Mouse (Mus musculus) midbrain, embryonic 14.5 days (tissue): ENCODE measurements around the gene Gprc5b. TPM values are rescaled to one million over a fixed set of nuclear protein-coding genes. Genes with fewer than 3 reads are reported as not detected.

ENCODE experiments used
- ATAC-seq: fragments of 200-750 bp; cut with Nextera tagmentation; 2 replicates; pipeline ENCODE4 v1.8.0; 2017; ENCODE audit warnings: moderate number of reproducible peaks, moderate library complexity; ENCODE audit not compliant: low FRiP score, low TSS enrichment
- DNase-seq: peaks from one replicate; pipeline ENCODE4 v3.0.0-alpha.2; 2015
- H3K27ac ChIP-seq: fragments of 300-500 bp; sonication (generic); replicated peaks from 2 replicates; pipeline ENCODE4 v1.5.1; 2014; ENCODE audit warnings: mild to moderate bottlenecking, low read depth, low read length, moderate library complexity
- H3K27me3 ChIP-seq: fragments of 300-500 bp; sonication (generic); 2 replicates; pipeline ENCODE4 v1.6.1; 2014; ENCODE audit warnings: low read length, control low read depth, mixed read lengths; ENCODE audit not compliant: control insufficient read depth, insufficient read depth
- H3K36me3 ChIP-seq: fragments of 300-500 bp; sonication (generic); 2 replicates; pipeline ENCODE4 v1.6.1; 2014; ENCODE audit warnings: low read length, control low read depth; ENCODE audit not compliant: control insufficient read depth, insufficient read depth
- H3K4me1 ChIP-seq: fragments of 300-500 bp; sonication (generic); 2 replicates; pipeline ENCODE4 v1.6.1; 2014; ENCODE audit warnings: mild to moderate bottlenecking, antibody characterized with exemption, low read length, control low read depth; ENCODE audit not compliant: control insufficient read depth, insufficient read depth
- H3K4me2 ChIP-seq: fragments of 300-500 bp; sonication (generic); 2 replicates; pipeline ENCODE4 v1.6.1; 2014; ENCODE audit warnings: mild to moderate bottlenecking, low read length, moderate library complexity
- H3K4me3 ChIP-seq: fragments of 300-500 bp; sonication (generic); replicated peaks from 2 replicates; pipeline ENCODE4 v1.5.1; 2014; ENCODE audit warnings: low read depth, low read length
- H3K9ac ChIP-seq: fragments of 300-500 bp; sonication (generic); replicated peaks from 2 replicates; pipeline ENCODE4 v1.6.1; 2014; ENCODE audit warnings: mild to moderate bottlenecking, low read length, moderate library complexity
- H3K9me3 ChIP-seq: fragments of 300-500 bp; sonication (generic); 2 replicates; pipeline ENCODE4 v1.6.1; 2016; ENCODE audit warnings: low read length, control low read depth, mixed read lengths; ENCODE audit not compliant: control insufficient read depth
- WGBS: fragments of 180-500 bp; shearing (Covaris S2); extraction: QIAGEN DNeasy Blood & Tissue Kit; methylation state at CpG from one replicate; pipeline ENCODE4 v1.1.7; 2014; 5-methylcytosine and 5-hydroxymethylcytosine counted together
- polyA plus RNA-seq: library from polyadenylated mRNA; unstranded; fragments of >200 nt; fragmentation: Nextera tagmentation; extraction: Ambion mirVana; gene quantifications from 2 replicates; pipeline ENCODE4 v1.2.1, GENCODE M21; 2014

Gene Gprc5b
- polyA plus RNA-seq, 1 experiment from 2014 or later: 11.7 TPM

DNA sequence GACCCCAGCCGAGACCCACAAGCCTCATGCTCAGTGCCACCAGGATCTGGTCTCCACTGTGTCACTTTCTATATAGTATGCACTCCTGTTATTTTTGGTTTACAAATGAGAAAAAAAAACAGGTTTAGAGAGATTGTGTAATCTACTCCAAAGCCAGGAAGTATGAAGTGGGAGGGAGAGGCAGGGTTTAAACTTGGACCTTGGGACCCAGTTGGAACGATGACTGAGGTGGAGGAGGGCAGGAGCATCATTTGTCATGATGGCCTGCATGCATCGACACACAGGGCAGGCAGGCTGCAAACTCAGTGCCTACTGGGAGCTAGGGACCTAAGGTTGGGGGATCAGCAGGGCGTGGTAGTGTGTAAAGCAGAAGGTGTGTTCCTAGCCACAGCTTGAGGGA lies 12.4 kb downstream of the Gprc5b start:
- Histone ChIP-seq H3K27ac (no peak overlapping the region), H3K36me3 (0 out of 2 replicates have a peak, but pooled peaks cover 5% of the 10 kb centered on the region), H3K4me2 (no peak overlapping the region), H3K27me3 (no peaks in the 10 kb centered on the region), H3K4me1 (no peaks in the 10 kb centered on the region), H3K9me3 (no peaks in the 10 kb centered on the region), H3K4me3 (no peak overlapping the region), H3K9ac (no peak overlapping the region)
- DNase-seq (no peak), ATAC-seq (no peak)
- 90% methylated on average over 4 of the region's 4 CpGs for WGBS

DNA sequence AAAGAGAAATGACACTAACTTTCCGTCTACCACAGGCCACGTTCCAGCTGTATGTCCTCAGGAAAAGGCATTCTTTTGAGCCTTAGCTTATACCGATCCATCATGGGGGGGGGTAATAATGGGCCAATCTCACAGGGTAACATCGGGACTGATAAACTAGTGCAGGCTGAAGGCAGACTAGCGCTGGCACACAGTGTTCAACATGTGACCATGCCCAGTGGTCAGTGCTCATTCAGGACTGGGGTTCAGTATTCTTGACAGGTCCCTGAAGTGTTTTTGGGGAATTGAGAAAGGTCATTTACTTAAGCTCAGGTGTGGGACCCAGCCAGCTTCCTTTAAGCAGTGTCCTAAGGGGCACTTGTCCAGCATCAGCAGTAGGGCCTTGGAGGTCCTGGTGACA lies 13.2 kb downstream of the Gprc5b start:
- WGBS: 91% methylated on average over 5 of the region's 5 CpGs
- DNase-seq (no peak), ATAC-seq (no peak)
- Histone ChIP-seq H3K36me3 (0 out of 2 replicates have a peak, but pooled peaks cover 5% of the 10 kb centered on the region), H3K4me3 (no peak overlapping the region), H3K4me1 (peaks cover 7% of the 10 kb centered on the region), H3K27ac (no peak overlapping the region), H3K4me2 (no peak overlapping the region), H3K9me3 (no peaks in the 10 kb centered on the region), H3K9ac (no peak overlapping the region), H3K27me3 (no peaks in the 10 kb centered on the region)

DNA sequence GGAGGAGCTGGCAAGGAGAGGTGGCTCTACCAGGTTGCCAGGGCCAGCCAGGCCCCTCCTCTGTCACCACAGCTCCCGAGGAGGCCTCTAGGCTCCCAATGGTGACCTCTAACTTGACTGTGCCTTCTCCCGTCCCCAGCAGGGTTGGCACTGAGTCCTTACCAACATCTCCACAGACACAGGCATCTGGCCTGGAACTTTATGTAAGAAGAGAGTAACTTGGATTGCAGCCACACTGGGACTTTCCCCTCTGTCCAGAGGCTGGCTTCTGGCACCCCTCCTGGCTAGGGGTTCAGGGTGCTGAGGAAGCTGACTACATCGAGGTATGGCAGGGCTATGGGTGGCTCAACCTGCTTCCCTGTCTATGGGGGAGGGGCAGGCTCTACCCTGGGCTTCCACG lies 13.7 kb downstream of the Gprc5b start:
- H3K27ac ChIP-seq: no peak overlapping the region
- no peak overlapping the region for H3K4me2 ChIP-seq
- peaks cover 12% of the 10 kb centered on the region for H3K4me1 ChIP-seq
- no peak overlapping the region for H3K9ac ChIP-seq
- no peaks in the 10 kb centered on the region for H3K27me3 ChIP-seq
- ATAC-seq: no peak
- DNase-seq: no peak
- no peak overlapping the region for H3K4me3 ChIP-seq
- 0 out of 2 replicates have a peak, but pooled peaks cover 5% of the 10 kb centered on the region for H3K36me3 ChIP-seq
- WGBS: 83% methylated on average over 4 of the region's 4 CpGs
- H3K9me3 ChIP-seq: no peaks in the 10 kb centered on the region

DNA sequence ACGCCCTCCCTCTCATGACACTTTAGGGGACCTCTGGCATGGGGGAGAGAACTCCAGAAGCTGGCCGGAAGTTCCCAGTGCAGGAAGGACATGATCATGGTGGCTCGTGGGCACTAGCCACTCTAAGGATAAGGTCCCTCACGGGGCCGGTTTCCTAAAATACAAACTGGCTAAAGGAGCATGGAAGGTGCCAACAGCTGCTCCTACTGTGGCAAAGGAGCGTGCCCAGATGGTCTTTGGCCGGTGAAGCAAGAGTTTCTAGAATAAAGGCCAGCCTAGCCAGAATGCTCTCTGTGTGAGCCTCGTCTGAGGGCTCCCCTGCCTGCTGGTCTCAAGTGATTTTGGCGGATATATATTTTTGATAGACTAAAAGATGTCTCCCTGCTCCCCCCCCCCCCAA lies 15.3 kb downstream of the Gprc5b start:
- Histone ChIP-seq H3K27me3 (no peaks in the 10 kb centered on the region), H3K36me3 (0 out of 2 replicates have a peak, but pooled peaks cover 5% of the 10 kb centered on the region), H3K4me1 (peaks cover 17% of the 10 kb centered on the region), H3K4me3 (no peak overlapping the region), H3K9ac (no peak overlapping the region), H3K9me3 (no peaks in the 10 kb centered on the region), H3K27ac (no peak overlapping the region), H3K4me2 (no peak overlapping the region)
- ATAC-seq (no peak), DNase-seq (no peak)
- WGBS: 88% methylated on average over 9 of the region's 9 CpGs

DNA sequence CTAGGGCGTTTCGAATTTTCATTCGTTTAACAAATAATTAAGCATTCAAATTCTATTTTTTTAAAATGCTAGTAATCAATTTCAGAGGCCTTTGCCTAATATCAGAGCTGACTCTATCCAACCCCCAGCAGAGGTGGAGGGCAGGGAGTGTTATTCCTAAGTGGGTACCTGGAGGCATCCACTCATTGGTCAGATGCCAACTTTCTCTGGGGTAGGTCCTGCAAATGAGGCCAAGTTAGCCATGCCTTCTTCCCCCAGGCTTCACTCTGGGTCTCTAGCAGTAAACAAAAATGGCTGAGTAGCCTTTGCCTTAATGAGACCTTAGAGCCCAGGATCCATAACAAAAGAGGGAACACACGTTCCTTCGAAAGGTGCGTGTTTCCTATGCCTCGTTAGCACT lies 15.9 kb downstream of the Gprc5b start:
- 89% methylated on average over 7 of the region's 7 CpGs for WGBS
- Histone ChIP-seq H3K4me3 (no peak overlapping the region), H3K36me3 (0 out of 2 replicates have a peak, but pooled peaks cover 5% of the 10 kb centered on the region), H3K4me1 (peaks cover 17% of the 10 kb centered on the region), H3K9ac (no peak overlapping the region), H3K9me3 (no peaks in the 10 kb centered on the region), H3K27ac (no peak overlapping the region), H3K4me2 (no peak overlapping the region), H3K27me3 (no peaks in the 10 kb centered on the region)
- ATAC-seq (no peak), DNase-seq (no peak)

DNA sequence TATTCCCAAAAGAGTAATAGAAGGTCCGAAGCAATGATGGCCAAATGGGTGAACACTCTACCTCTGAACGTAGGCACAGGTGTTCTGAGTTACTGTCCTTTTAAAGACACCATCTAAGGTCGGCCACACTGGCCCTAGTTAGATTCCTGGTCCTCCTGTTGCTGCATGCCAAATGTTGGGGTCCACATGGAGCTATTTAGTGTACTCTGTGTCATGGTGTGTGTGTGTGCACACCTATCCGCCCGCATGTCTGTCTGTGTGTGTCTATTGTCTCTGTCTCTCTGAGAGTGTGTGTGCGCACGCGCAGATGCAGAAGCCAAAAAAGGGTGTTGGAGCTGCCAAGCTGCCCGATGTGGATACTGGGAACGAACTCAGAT lies 17.9 kb downstream of the Gprc5b start:
- no peaks in the 10 kb centered on the region for H3K27me3 ChIP-seq

DNA sequence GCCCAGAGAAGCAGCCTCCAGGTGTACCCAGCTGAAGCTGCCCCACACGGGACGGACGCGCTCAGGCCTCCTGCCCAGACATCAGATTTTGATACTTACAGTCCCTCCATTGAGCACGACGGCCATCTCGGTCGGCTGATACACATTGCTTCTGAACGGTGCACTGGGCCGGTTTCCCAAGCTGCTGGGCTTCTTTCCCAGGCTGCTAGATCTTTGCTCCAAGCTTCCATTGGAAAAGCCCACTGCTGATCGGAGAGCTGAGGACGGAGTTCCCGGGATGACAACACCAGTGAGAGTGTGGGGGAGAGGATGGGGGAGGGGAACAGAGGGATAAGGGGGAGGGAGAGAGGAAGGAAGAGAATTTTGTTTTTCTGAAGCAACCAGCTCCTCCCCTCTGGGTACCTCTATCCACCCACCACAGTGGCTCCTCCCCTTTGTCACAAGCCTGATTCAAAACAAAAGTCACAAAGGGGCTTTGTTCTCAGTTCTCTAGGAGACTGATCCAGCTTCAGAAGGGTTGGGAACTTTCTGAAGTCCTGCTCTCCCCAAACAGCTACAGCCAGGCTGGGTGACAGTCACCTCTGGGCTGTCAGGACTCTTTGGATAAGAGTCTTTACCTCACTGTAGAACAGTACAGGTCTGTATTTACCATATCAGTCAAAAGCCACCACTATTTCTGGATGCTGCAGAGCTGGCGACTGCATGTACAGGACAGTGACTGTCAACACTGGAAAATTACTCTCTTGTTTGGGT lies 18.4 kb downstream of the Gprc5b start:
- H3K27ac ChIP-seq: peak overlapping the region; percentile 39
- ATAC-seq: peak; percentile 60; the same call in 1 of the 2 replicates

More for the DNA sequence above, 17.9 kb downstream of the Gprc5b start:
- DNase-seq (no peak), ATAC-seq (no peak)
- 72% methylated on average over 10 of the region's 10 CpGs for WGBS
- no peak overlapping the region for H3K4me2 ChIP-seq
- no peaks in the 10 kb centered on the region for H3K36me3 ChIP-seq
- H3K9me3 ChIP-seq: no peaks in the 10 kb centered on the region
- peak overlapping the region; percentile 39 for H3K27ac ChIP-seq
- H3K4me3 ChIP-seq: no peak overlapping the region
- H3K4me1 ChIP-seq: peaks cover 24% of the 10 kb centered on the region
- no peak overlapping the region for H3K9ac ChIP-seq

DNA sequence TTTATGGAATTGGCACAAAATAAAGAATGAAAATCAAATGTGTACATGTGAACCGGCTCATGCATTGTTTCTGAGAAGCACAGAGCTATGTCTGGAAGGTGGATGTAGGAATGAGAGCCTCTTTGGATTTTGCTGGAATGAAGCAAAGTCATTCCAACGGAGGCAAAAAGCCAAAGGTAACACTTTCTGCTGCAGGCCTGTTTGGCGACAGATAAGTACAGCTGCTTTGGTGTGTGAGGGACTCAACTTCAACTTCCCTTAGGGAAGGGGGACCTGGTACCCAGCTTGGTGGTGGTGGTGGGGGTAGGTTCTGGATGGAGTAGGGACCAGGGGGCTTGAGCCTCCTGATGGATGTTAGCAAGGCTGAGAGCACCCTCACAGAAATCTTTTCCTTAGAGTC lies 19.2 kb downstream of the Gprc5b start:
- Histone ChIP-seq H3K4me3 (no peak overlapping the region), H3K4me2 (peak overlapping the region; percentile 24), H3K9me3 (no peaks in the 10 kb centered on the region), H3K4me1 (peaks cover 24% of the 10 kb centered on the region), H3K27me3 (no peaks in the 10 kb centered on the region), H3K27ac (peak overlapping the region; percentile 39; the same call in 1 of the 2 replicates), H3K9ac (no peak overlapping the region), H3K36me3 (peaks cover 5% of the 10 kb centered on the region; the same call in 1 of the 2 replicates)
- DNase-seq (no peak), ATAC-seq (no peak)
- 78% methylated on average over 3 of the region's 3 CpGs for WGBS

More for the DNA sequence above, 18.4 kb downstream of the Gprc5b start:
- peaks cover 24% of the 10 kb centered on the region for H3K4me1 ChIP-seq
- H3K4me2 ChIP-seq: peak overlapping the region; percentile 24
- H3K36me3 ChIP-seq: no peaks in the 10 kb centered on the region
- DNase-seq: peak; percentile 67
- no peak overlapping the region for H3K4me3 ChIP-seq
- no peaks in the 10 kb centered on the region for H3K9me3 ChIP-seq
- H3K27me3 ChIP-seq: no peaks in the 10 kb centered on the region
- no peak overlapping the region; the same call in 1 of the 2 replicates for H3K9ac ChIP-seq
- 24% methylated on average over 14 of the region's 14 CpGs for WGBS

DNA sequence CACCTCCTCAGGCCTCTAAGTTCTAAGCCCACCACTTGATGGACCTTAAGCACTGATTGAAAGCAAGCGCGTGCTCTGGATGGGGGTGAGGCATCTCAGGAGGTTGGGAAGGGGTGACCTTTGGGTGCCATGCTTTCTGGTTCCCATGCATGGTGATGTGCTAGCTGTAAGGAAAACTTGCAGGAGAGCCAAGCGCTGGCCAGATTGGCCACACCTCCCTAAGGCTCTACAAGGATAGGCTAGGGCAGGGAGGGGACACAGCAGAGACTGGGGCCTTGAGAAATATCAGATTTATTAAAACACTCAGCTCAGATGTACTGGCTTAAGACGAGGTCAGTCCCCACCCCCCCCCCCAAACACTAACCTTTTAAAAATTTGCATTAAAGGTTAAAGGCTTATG lies 21.6 kb downstream of the Gprc5b start:
- 84% methylated on average over 4 of the region's 4 CpGs for WGBS
- peaks cover 5% of the 10 kb centered on the region; the same call in 1 of the 2 replicates for H3K36me3 ChIP-seq
- H3K4me3 ChIP-seq: no peak overlapping the region
- no peaks in the 10 kb centered on the region for H3K27me3 ChIP-seq
- H3K4me1 ChIP-seq: peaks cover 24% of the 10 kb centered on the region
- no peaks in the 10 kb centered on the region for H3K9me3 ChIP-seq
- H3K9ac ChIP-seq: no peak overlapping the region
- DNase-seq: no peak
- H3K27ac ChIP-seq: no peak overlapping the region
- H3K4me2 ChIP-seq: no peak overlapping the region
- ATAC-seq: no peak
